Mouse (Mus musculus) C2C12 (cell line): ENCODE measurements at regions not wholly inside any gene's neighbourhood (a gene's known extent, or its start where the extent isn't known, plus 50 kb on each side); places are given as distances from the start of the nearest gene placed in this dataset.

Experiments used
- CEBPB ChIP-seq: IDR thresholded peaks from one replicate; pipeline ENCODE4 v1.6.1; 2011; ENCODE audit warnings: low read depth, mild to moderate bottlenecking, control low read depth, moderate library complexity
- CTCF ChIP-seq: IDR thresholded peaks from one replicate; pipeline ENCODE4 v1.5.1; 2011; ENCODE audit not compliant: control insufficient read depth, insufficient read depth, insufficient read length
- FOSL1 ChIP-seq: IDR thresholded peaks from one replicate; pipeline ENCODE4 v1.8.0; 2011; ENCODE audit warnings: mild to moderate bottlenecking, low read length; ENCODE audit not compliant: poor library complexity, insufficient read depth, severe bottlenecking
- MAX ChIP-seq: IDR thresholded peaks from one replicate; pipeline ENCODE4 v1.6.1; 2011; ENCODE audit warnings: mild to moderate bottlenecking, control low read depth
- MYOD1 ChIP-seq: IDR thresholded peaks from one replicate; pipeline ENCODE4 v1.6.1; 2011; ENCODE audit warnings: low read depth; ENCODE audit not compliant: control insufficient read depth, insufficient read length
- MYOG ChIP-seq: IDR thresholded peaks from one replicate; pipeline ENCODE4 v1.6.1; 2011; ENCODE audit not compliant: control insufficient read depth, insufficient read length; ENCODE audit errors: extremely low read depth
- USF1 ChIP-seq: IDR thresholded peaks from one replicate; pipeline ENCODE4 v1.6.1; 2011; ENCODE audit warnings: low read depth, mild to moderate bottlenecking, control low read depth, moderate library complexity

DNA sequence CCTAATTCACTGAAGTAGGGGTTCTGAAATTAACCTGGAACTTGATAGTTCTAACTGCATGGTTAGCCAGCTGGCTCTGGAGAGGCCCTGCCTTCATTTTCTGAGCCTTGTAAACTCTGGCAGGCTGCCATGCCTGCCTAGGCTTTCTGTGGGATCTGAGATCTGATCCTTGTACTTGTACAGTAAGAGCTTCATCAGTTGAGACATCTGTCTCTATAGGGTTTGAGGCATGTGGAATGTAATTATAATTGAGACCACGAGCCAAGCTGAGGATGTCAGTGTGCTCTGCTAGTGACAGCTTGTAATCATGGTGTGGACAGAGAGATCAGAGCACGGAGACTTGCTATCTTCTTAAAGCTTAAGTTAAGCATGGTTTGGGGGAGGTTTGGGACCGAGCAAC lies 416.8 kb upstream of the Ptger4 start:
- TF ChIP-seq CTCF, result no peak
- no peak for TF ChIP-seq CEBPB
- no peak for TF ChIP-seq MAX
- no peak for TF ChIP-seq USF1
- TF ChIP-seq MYOG, result no peak
- no peak for TF ChIP-seq FOSL1
- TF ChIP-seq MYOD1, result no peak
